Mouse (Mus musculus): Measurements from ENCODE around the gene Zdhhc18.

- TF ChIP-seq FLI1 (IDR thresholded peaks at IDR 0.05; ENCODE audit: low read length) (no peak), GATA1 (IDR thresholded peaks at IDR 0.05; ENCODE audit: borderline replicate concordance, low read length) (no peak)
Measured at GRCm38 (mm10) chr4:133690252-133690651, 40.3 kb upstream of the Zdhhc18 start.
